In the genomic region with DNA sequence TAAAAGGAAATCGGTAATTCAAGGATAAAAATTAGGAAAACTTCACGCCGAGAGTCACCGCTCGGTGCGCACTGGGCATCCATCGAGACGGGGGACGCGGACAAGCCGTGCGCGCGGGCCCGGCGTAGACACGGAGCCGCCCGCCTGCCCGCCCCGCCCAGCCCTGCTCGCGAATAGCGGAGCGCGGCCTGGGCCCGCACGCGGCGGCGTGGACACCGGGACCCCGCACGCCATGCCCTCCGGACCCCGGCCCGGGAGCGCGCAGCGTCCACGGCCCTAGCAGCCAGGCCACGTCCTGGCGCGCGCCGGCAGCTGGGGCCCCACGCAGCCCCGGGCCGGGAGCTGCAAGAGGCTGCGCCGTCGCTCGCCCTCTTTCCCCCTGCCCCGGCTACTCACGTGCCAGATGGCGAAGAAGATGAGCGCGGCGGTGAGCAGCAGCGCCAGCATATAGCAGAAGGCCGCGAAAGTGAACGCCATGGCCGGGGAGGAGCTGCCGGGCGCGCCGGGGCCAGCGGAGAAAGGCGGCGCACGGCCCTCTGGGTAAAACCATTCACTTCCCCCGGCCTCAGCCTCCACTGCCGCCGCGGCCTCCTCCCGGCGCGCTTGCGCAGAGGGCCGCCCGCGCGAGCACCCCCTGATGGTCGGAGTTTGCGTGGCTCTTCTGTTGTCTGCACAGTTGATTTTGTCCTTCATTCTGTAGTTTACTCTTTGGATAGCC, we compare ENCODE assay signal across 8 mouse cellular contexts. TPM values are rescaled to one million over a fixed set of nuclear protein-coding genes. Genes with fewer than 3 reads are reported as not detected.
A peak's percentile ranks its signal among the peaks of the same experiment; 100 is the strongest.
DNase-seq lines count a peak whose midpoint lies in the region; ATAC-seq lines count a peak whose summit lies in the region.

Cnih1 (minus strand) TSS at position 625 of the 718 bp plus-strand sequence.

- intact Hi-C loops in gastrocnemius, postnatal 14 days (cut with DNase I; ENCODE audit: low total_unique reads), result no loop called here
- intact Hi-C loops in left cerebral cortex, postnatal 10 days (cut with DNase I), result no loop called here

- DNase-seq in adipocyte (ENCODE audit: low spot score), result peak; percentile 82
- peak; percentile 91 for DNase-seq in embryo, embryonic 10 days (ENCODE audit: low spot score)
- peak; percentile 90 for DNase-seq in gastrocnemius, postnatal 14 days
- peak; percentile 83 to 93 for DNase-seq in left cerebral cortex, postnatal 10 days (ENCODE audit: extremely low spot score in 1 of 2, low spot score in 2 of 2)
- peak; percentile 90 for DNase-seq in right cerebral cortex, postnatal 25 days
- DNase-seq in urinary bladder, postnatal 4 days (ENCODE audit: low spot score in 2 of 2), result peak; percentile 84 to 90

- peak; percentile 96 for ATAC-seq in inflammation-experienced regulatory T-cells, adult 6 months
- ATAC-seq in megakaryocyte-erythroid progenitor cell, adult 5-6 weeks (replicated peaks; ENCODE audit: low FRiP score, low TSS enrichment, poor library complexity, severe bottlenecking), result peak; percentile 90

RNA-seq across cellular contexts. Expression of gene Cnih1, which starts in this region (rescaled TPM):
- total RNA-seq in gastrocnemius, postnatal 14 days (2021), result 10 to 100 TPM; 48.8 to 52.7 TPM
- polyA plus RNA-seq in inflammation-experienced regulatory T-cells, adult 6 months (2017; shearing (Covaris generic)), result 10 to 100 TPM; 68.7 to 99.0 (median 71.8) TPM
- total RNA-seq in left cerebral cortex, postnatal 10 days (2021), result 10 to 100 TPM; 79.9 to 83.6 TPM
- 91.7 and 93.1 TPM in 2 replicates for total RNA-seq in megakaryocyte-erythroid progenitor cell, adult 5-6 weeks (2014; fragmentation: Nextera tagmentation)
- 56.0 and 72.4 TPM in 2 replicates for total RNA-seq in megakaryocyte-erythroid progenitor cell, adult 5-6 weeks (2017)

Comparison
In these comparisons a context has a peak if more than half of its experiments do, and no peak if none do; other contexts are left out.
1. Peak in every context shown above with its lines: DNase-seq and ATAC-seq.